Mouse (Mus musculus) CD4-positive, CD25-positive, alpha-beta regulatory T cell, adult 2 months (primary cell): ENCODE measurements at regions not wholly inside any gene's neighbourhood (a gene's known extent, or its start where the extent isn't known, plus 50 kb on each side); places are given as distances from the start of the nearest gene placed in this dataset.
A peak's percentile ranks its signal among the peaks of the same experiment; 100 is the strongest.

Source experiments
- DNase-seq: peaks from one replicate; pipeline ENCODE4 v3.0.0-alpha.2; 2012; ENCODE audit warnings: low read depth, low spot score

- DNase-seq = no peak
Observed at GRCm38 (mm10) chr15:59845158-59845739, 171.2 kb downstream of the 4933412E24Rik start.

- DNase-seq = no peak
Observed at GRCm38 (mm10) chr15:59836631-59837030, 179.8 kb downstream of the 4933412E24Rik start.

GRCm38 (mm10) chr15:59833232-59833631 is 183.2 kb downstream of the 4933412E24Rik start:
- DNase-seq = no peak

GRCm38 (mm10) chr15:59831481-59831880 is 184.9 kb downstream of the 4933412E24Rik start:
- DNase-seq = no peak

GRCm38 (mm10) chr15:59830553-59831462 is 185.6 kb downstream of the 4933412E24Rik start:
- DNase-seq = no peak

- peak; percentile 81 for DNase-seq
Observed at GRCm38 (mm10) chr15:59828421-59828820, 188.0 kb downstream of the 4933412E24Rik start.

- DNase-seq = no peak
Observed at GRCm38 (mm10) chr15:59826164-59826950, 190.1 kb downstream of the 4933412E24Rik start.

- no peak for DNase-seq
Observed at GRCm38 (mm10) chr15:59823921-59824320, 192.5 kb downstream of the 4933412E24Rik start.

GRCm38 (mm10) chr15:59822995-59823681 is 193.3 kb downstream of the 4933412E24Rik start:
- no peak for DNase-seq

- no peak for DNase-seq
Observed at GRCm38 (mm10) chr15:59820317-59820716, 196.1 kb downstream of the 4933412E24Rik start.

GRCm38 (mm10) chr15:59816031-59816430 is 200.4 kb downstream of the 4933412E24Rik start:
- DNase-seq = no peak

- no peak for DNase-seq
Observed at GRCm38 (mm10) chr15:59811566-59811965, 204.8 kb downstream of the 4933412E24Rik start.

GRCm38 (mm10) chr15:59809361-59809760 is 207.1 kb downstream of the 4933412E24Rik start:
- no peak for DNase-seq

GRCm38 (mm10) chr15:59807723-59808122 is 208.7 kb downstream of the 4933412E24Rik start:
- no peak for DNase-seq

GRCm38 (mm10) chr15:59805771-59806170 is 210.6 kb downstream of the 4933412E24Rik start:
- no peak for DNase-seq

GRCm38 (mm10) chr15:59804821-59805220 is 211.6 kb downstream of the 4933412E24Rik start:
- DNase-seq = no peak

GRCm38 (mm10) chr15:59804394-59804793 is 212.0 kb downstream of the 4933412E24Rik start:
- no peak for DNase-seq

GRCm38 (mm10) chr15:59802276-59802675 is 214.1 kb downstream of the 4933412E24Rik start:
- no peak for DNase-seq

- no peak for DNase-seq
Observed at GRCm38 (mm10) chr15:59799124-59799815, 217.1 kb downstream of the 4933412E24Rik start.

- no peak for DNase-seq
Observed at GRCm38 (mm10) chr15:59798486-59798885, 217.9 kb downstream of the 4933412E24Rik start.

GRCm38 (mm10) chr15:59795717-59796116 is 220.7 kb downstream of the 4933412E24Rik start:
- DNase-seq = peak; percentile 58
